Mouse (Mus musculus): ENCODE results near the gene Uba3.

DNA sequence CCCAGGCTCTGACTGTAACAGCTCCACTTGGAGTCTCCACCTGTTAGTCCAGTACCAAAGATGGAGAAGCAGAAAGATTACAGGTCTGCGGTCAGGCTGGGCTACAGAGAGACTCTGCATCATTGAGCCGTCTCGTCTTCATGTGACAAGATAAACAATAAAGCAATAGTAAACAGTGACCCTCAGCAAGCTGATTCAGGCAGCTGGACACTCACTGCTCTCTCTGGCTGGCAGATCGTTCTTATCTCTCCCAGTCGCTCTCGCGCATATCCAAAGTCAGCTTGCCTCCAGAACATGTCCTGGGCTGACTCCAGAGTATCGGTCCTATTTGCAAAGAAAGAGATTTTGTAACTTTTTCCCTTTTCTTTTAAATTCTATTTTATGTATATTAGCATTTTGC, 62.8 kb downstream of the Uba3 start:
- no peak for TF ChIP-seq POLR2A (IDR thresholded peaks at IDR 0.05; ENCODE audit: insufficient read depth, low read length)
- TF ChIP-seq CTCF (IDR thresholded peaks at IDR 0.05; ENCODE audit: low read depth, low read length): no peak
- no peak for TF ChIP-seq EP300 (IDR thresholded peaks at IDR 0.05; ENCODE audit: insufficient read depth, low read depth, low read length)
